Mouse (Mus musculus): Measurements from ENCODE around the gene Gm17455.

- TF ChIP-seq CTCF (IDR thresholded peaks at IDR 0.05; ENCODE audit: insufficient read depth, low read depth, low read length) (no peak), POLR2A (IDR thresholded peaks at IDR 0.05; ENCODE audit: insufficient read depth, low read depth, low read length) (no peak)
These were observed 8.6 kb upstream of the Gm17455 start for GRCm38 (mm10) chr10:60390904-60391420.
